Mouse (Mus musculus) liver, embryonic 14.5 days (tissue): ENCODE measurements around the gene Ssr2. TPM values are rescaled to one million over a fixed set of nuclear protein-coding genes. Genes with fewer than 3 reads are reported as not detected.
A peak's percentile ranks its signal among the peaks of the same experiment; 100 is the strongest.

Source experiments
- ATAC-seq: fragments of 200-750 bp; cut with Nextera tagmentation; 2 replicates; pipeline ENCODE4 v1.8.0; 2017; ENCODE audit warnings: moderate number of reproducible peaks, mild to moderate bottlenecking, moderate library complexity; ENCODE audit not compliant: insufficient read depth
- DNase-seq, 3 experiments: peaks; one replicate each; pipeline ENCODE4 v3.0.0-alpha.2; 2012 to 2013; ENCODE audit warnings: low read depth in 3 of 3, low spot score in 3 of 3
- H3K27ac ChIP-seq: fragments of 300-500 bp; sonication (generic); 2 replicates; pipeline ENCODE4 v1.5.1; 2014; ENCODE audit warnings: moderate library complexity, mild to moderate bottlenecking, control low read depth, inconsistent platforms
- H3K27me3 ChIP-seq: fragments of 300-500 bp; sonication (generic); 2 replicates; pipeline ENCODE4 v1.6.1; 2014; ENCODE audit warnings: mild to moderate bottlenecking, low read length, moderate library complexity; ENCODE audit not compliant: control insufficient read depth, insufficient read depth
- H3K36me3 ChIP-seq: fragments of 300-500 bp; sonication (generic); replicated peaks from 2 replicates; pipeline ENCODE4 v1.6.1; 2014; ENCODE audit warnings: low read depth; ENCODE audit not compliant: control insufficient read depth, insufficient read depth
- H3K4me1 ChIP-seq, 2 experiments: fragments of 200-500 bp in 1 of 2; fragments of 300-500 bp in 1 of 2; sonication (generic) in 1 of 2; replicated peaks; 2 replicates each; pipeline ENCODE4 v1.6.1; 2012 to 2014; ENCODE audit warnings: antibody characterized with exemption in 1 of 2, inconsistent platforms in 1 of 2, low read length in 1 of 2; ENCODE audit not compliant: control insufficient read depth in 2 of 2, insufficient read depth in 2 of 2
- H3K4me2 ChIP-seq: fragments of 300-500 bp; sonication (generic); 2 replicates; pipeline ENCODE4 v1.6.1; 2014; ENCODE audit warnings: low read depth, mild to moderate bottlenecking, control low read depth, moderate library complexity
- H3K4me3 ChIP-seq, 2 experiments: fragments of 200-500 bp in 1 of 2; fragments of 300-500 bp in 1 of 2; sonication (generic) in 1 of 2; 2 replicates each; pipeline ENCODE4 v1.5.1; 2012 to 2014; ENCODE audit warnings: low read depth in 2 of 2, low read length in 2 of 2, mild to moderate bottlenecking in 2 of 2, control low read depth in 1 of 2, inconsistent platforms in 1 of 2, moderate library complexity in 1 of 2; ENCODE audit not compliant: insufficient read depth in 1 of 2
- H3K9ac ChIP-seq: fragments of 300-500 bp; sonication (generic); replicated peaks from 2 replicates; pipeline ENCODE4 v1.6.1; 2014; ENCODE audit warnings: mild to moderate bottlenecking, control low read depth, moderate library complexity
- H3K9me3 ChIP-seq: fragments of 300-500 bp; sonication (generic); 2 replicates; pipeline ENCODE4 v1.6.1; 2016; ENCODE audit warnings: low read length, mixed read lengths; ENCODE audit not compliant: control insufficient read depth
- CTCF ChIP-seq: IDR thresholded peaks from 2 replicates; pipeline ENCODE4 v1.5.1; 2016; ENCODE audit warnings: antibody characterized with exemption, low read depth, control low read depth
- EP300 ChIP-seq: IDR thresholded peaks from 2 replicates; pipeline ENCODE4 v1.6.1; 2016; ENCODE audit warnings: antibody characterized with exemption, low read depth
- WGBS: fragments of 180-500 bp; shearing (Covaris S2); extraction: QIAGEN DNeasy Blood & Tissue Kit; methylation state at CpG from one replicate; pipeline ENCODE4 v1.1.7; 2014; ENCODE audit not compliant: insufficient replicate concordance; 5-methylcytosine and 5-hydroxymethylcytosine counted together
- polyA plus RNA-seq, 2 experiments: library from polyadenylated mRNA; depleted of rRNA in 1 of 2; stranded (reverse) in 1 of 2; unstranded in 1 of 2; fragments of >200 nt; fragmentation: Nextera tagmentation in 1 of 2; extraction: Ambion mirVana in 1 of 2; gene quantifications; 2 replicates each; pipeline versions ENCODE4 v1.2.1 to v1.2.3; 2012 to 2014

Ssr2 gene
- polyA plus RNA-seq, 2 experiments: 165 to 173 TPM

GRCm38 (mm10) chr3:88536103-88536930, 39.4 kb upstream of the Ssr2 start:
- DNase-seq (peak; percentile 62 to 70 (median 67)), ATAC-seq (peak; percentile 84)
- Histone ChIP-seq H3K9ac (peak overlapping the region; percentile 63), H3K27ac (peak overlapping the region; percentile 42; the same call in 1 of the 2 replicates), H3K4me3 (peak overlapping the region; percentile 61 to 64), H3K9me3 (no peaks in the 10 kb centered on the region), H3K4me2 (peak overlapping the region; percentile 91), H3K36me3 (no peaks in the 10 kb centered on the region), H3K27me3 (peaks cover 6% of the 10 kb centered on the region), H3K4me1 (peaks cover 5 to 9% of the 10 kb centered on the region in 2 experiments)
- 5% methylated on average over 63 of the region's 64 CpGs for WGBS
- no peak; the same call in 1 of the 2 replicates for TF ChIP-seq CTCF
- TF ChIP-seq EP300: no peak

GRCm38 (mm10) chr3:88537146-88537545, 38.5 kb upstream of the Ssr2 start:
- no peaks in the 10 kb centered on the region for H3K36me3 ChIP-seq
- peak overlapping the region; percentile 91 for H3K4me2 ChIP-seq
- 61% methylated on average over 6 of the region's 6 CpGs for WGBS
- H3K27ac ChIP-seq: no peak overlapping the region
- H3K9ac ChIP-seq: no peak overlapping the region; the same call in 1 of the 2 replicates
- H3K9me3 ChIP-seq: no peaks in the 10 kb centered on the region
- peaks cover 6% of the 10 kb centered on the region for H3K27me3 ChIP-seq
- peak overlapping the region in 1 of 2 experiments; percentile 64; a peak in 2 of 4 replicates for H3K4me3 ChIP-seq
- DNase-seq (no peak), ATAC-seq (no peak)
- no peak for TF ChIP-seq EP300
- no peak for TF ChIP-seq CTCF
- H3K4me1 ChIP-seq: peaks cover 5 to 9% of the 10 kb centered on the region in 2 experiments

- no peak for ATAC-seq
Observed at GRCm38 (mm10) chr3:88538271-88539145, 37.2 kb upstream of the Ssr2 start.

GRCm38 (mm10) chr3:88539397-88539796, 36.3 kb upstream of the Ssr2 start:
- Histone ChIP-seq H3K9ac (no peak overlapping the region), H3K4me1 (peaks cover 5 to 15% of the 10 kb centered on the region in 2 experiments), H3K27me3 (no peaks in the 10 kb centered on the region), H3K27ac (no peak overlapping the region), H3K4me3 (no peak overlapping the region), H3K9me3 (no peaks in the 10 kb centered on the region), H3K4me2 (no peak overlapping the region), H3K36me3 (no peaks in the 10 kb centered on the region)
- 39% methylated on average over 3 of the region's 3 CpGs for WGBS
- DNase-seq (no peak), ATAC-seq (no peak)
- TF ChIP-seq CTCF: no peak
- no peak for TF ChIP-seq EP300

More at GRCm38 (mm10) chr3:88538271-88539145, 37.2 kb upstream of the Ssr2 start:
- no peak for DNase-seq
- H3K4me2 ChIP-seq: no peak overlapping the region
- no peaks in the 10 kb centered on the region; the same call in 1 of the 2 replicates for H3K27me3 ChIP-seq
- H3K4me3 ChIP-seq: no peak overlapping the region
- H3K4me1 ChIP-seq: peaks cover 5 to 9% of the 10 kb centered on the region in 2 experiments
- no peak overlapping the region for H3K9ac ChIP-seq
- TF ChIP-seq CTCF (no peak), EP300 (no peak)
- 67% methylated on average over 9 of the region's 9 CpGs for whole genome bisulfite sequencing
- H3K27ac ChIP-seq: no peak overlapping the region
- H3K9me3 ChIP-seq: no peaks in the 10 kb centered on the region
- H3K36me3 ChIP-seq: no peaks in the 10 kb centered on the region
